Mouse (Mus musculus) ES-E14 (cell line): ENCODE results near the gene H2al1m.

Experiments used
- HCFC1 ChIP-seq: IDR thresholded peaks from 2 replicates; pipeline ENCODE4 v1.6.1; 2012; ENCODE audit warnings: low read length, inconsistent platforms, borderline replicate concordance; ENCODE audit not compliant: insufficient read depth
- MAFK ChIP-seq: IDR thresholded peaks from 2 replicates; pipeline ENCODE4 v1.6.1; 2014; ENCODE audit warnings: mild to moderate bottlenecking, low read depth, low read length, inconsistent platforms; ENCODE audit not compliant: insufficient read depth
- ZC3H11A ChIP-seq: IDR thresholded peaks from 2 replicates; pipeline ENCODE4 v1.6.1; 2012; ENCODE audit warnings: low read depth, mild to moderate bottlenecking, inconsistent platforms, low read length, borderline replicate concordance
- ZNF384 ChIP-seq: IDR thresholded peaks from 2 replicates; pipeline ENCODE4 v1.6.1; 2012; ENCODE audit warnings: low read depth, low read length, inconsistent platforms

DNA sequence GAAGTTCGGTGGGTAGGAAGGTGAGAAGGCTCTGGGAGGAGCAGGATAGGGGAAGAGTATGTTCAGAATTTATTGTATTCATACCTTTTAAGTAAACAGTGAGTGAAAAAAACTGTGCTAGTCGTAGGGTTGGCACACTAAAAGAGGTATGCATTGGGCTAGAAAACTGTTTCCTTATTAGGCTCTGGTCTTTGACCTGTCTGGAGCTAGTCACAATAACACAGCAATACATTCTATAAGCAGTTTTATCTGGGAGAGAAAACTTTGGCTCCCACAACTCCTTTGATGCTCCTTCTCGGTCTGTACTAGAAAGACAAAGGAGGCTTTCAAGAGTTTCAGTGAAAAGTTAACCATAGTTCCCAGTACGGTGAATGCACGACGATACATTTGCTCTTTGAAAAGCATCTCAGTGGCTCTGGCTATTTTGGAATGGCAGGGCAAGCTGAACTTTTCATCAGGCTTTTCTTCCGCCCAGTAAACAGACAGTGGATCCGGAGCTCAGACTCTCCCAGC is 11.6 kb upstream of the H2al1m start:
- TF ChIP-seq ZNF384, result no peak
- no peak for TF ChIP-seq MAFK
- no peak for TF ChIP-seq ZC3H11A
- no peak for TF ChIP-seq HCFC1
